Mouse (Mus musculus) erythroblast, embryonic 14.5 days (primary cell): ENCODE measurements around the gene St14. TPM values are rescaled to one million over a fixed set of nuclear protein-coding genes. Genes with fewer than 3 reads are reported as not detected.
"Not testable (repeated sequence)": the region's sequence is repeated elsewhere in the genome, so short reads cannot be mapped to it uniquely, and the experiment has no call there.

Experiments used
- H3K27me3 ChIP-seq: 2 replicates; pipeline ENCODE4 v1.6.1; 2012; ENCODE audit warnings: inconsistent platforms; ENCODE audit not compliant: control insufficient read depth
- H3K36me3 ChIP-seq: 2 replicates; pipeline ENCODE4 v1.6.1; 2012; ENCODE audit warnings: mild to moderate bottlenecking, inconsistent platforms; ENCODE audit not compliant: control insufficient read depth
- H3K4me1 ChIP-seq: 2 replicates; pipeline ENCODE4 v1.6.1; 2012; ENCODE audit warnings: inconsistent platforms; ENCODE audit not compliant: control insufficient read depth
- H3K4me3 ChIP-seq: replicated peaks from 2 replicates; pipeline ENCODE3; 2012; ENCODE audit warnings: moderate library complexity, mild to moderate bottlenecking, inconsistent platforms
- H3K9me3 ChIP-seq: 2 replicates; pipeline ENCODE4 v1.6.1; 2012; ENCODE audit warnings: low read length, inconsistent platforms, mixed read lengths; ENCODE audit not compliant: control insufficient read depth
- GATA1 ChIP-seq: IDR thresholded peaks from 2 replicates; pipeline ENCODE4 v1.6.1; 2012; ENCODE audit warnings: low read length, inconsistent platforms, mixed read lengths
- TAL1 ChIP-seq: IDR thresholded peaks from 3 replicates; pipeline ENCODE4 v1.6.1; 2012; ENCODE audit warnings: low read length, inconsistent platforms, mixed read lengths
- polyA plus RNA-seq: library from polyadenylated mRNA; stranded (reverse); fragments of >175 nt; gene quantifications from 2 replicates; pipeline ENCODE4 v1.2.3, GENCODE M21; 2012

St14 gene
- 0.01 and 0.07 TPM in 2 replicates for polyA plus RNA-seq

GRCm38 (mm10) chr9:31131205-31131968 is at the start of gene St14:
TSS of gene St14 (minus strand) at chr9:31131853.
- Histone ChIP-seq H3K4me3 (peak within 1 kb of the TSS; percentile 17), H3K4me1 (no peaks in the 10 kb centered on the region; the same call in 1 of the 2 replicates), H3K9me3 (peaks cover 3% of the 10 kb centered on the region; the same call in 1 of the 2 replicates), H3K27me3 (peaks cover 79% of the 10 kb centered on the region), H3K36me3 (no peaks in the 10 kb centered on the region)
- TF ChIP-seq TAL1 = no peak
- no peak for TF ChIP-seq GATA1

GRCm38 (mm10) chr9:31177692-31178091 is 46.0 kb upstream of the St14 start:
- H3K4me1 ChIP-seq = peaks cover 6% of the 10 kb centered on the region
- no peak overlapping the region for H3K4me3 ChIP-seq
- no peaks in the 10 kb centered on the region for H3K9me3 ChIP-seq
- TF ChIP-seq GATA1 (no peak), TAL1 (no peak)
- H3K27me3 ChIP-seq = no peaks in the 10 kb centered on the region
- H3K36me3 ChIP-seq = peaks cover 56% of the 10 kb centered on the region

GRCm38 (mm10) chr9:31176379-31177130 is 44.9 kb upstream of the St14 start:
- peaks cover under 1% of the 10 kb centered on the region; the same call in 1 of the 2 replicates for H3K4me1 ChIP-seq
- H3K36me3 ChIP-seq = peaks cover 66% of the 10 kb centered on the region
- H3K4me3 ChIP-seq = no peak overlapping the region
- no peaks in the 10 kb centered on the region for H3K27me3 ChIP-seq
- H3K9me3 ChIP-seq = no peaks in the 10 kb centered on the region
- TF ChIP-seq GATA1 (no peak), TAL1 (no peak)

- no peaks in the 10 kb centered on the region for H3K27me3 ChIP-seq
- peaks cover 72% of the 10 kb centered on the region for H3K36me3 ChIP-seq
- no peaks in the 10 kb centered on the region; the same call in 1 of the 2 replicates for H3K4me1 ChIP-seq
- no peaks in the 10 kb centered on the region for H3K9me3 ChIP-seq
- H3K4me3 ChIP-seq = no peak overlapping the region
- no peak for TF ChIP-seq GATA1
- TF ChIP-seq TAL1 = no peak
Measured at GRCm38 (mm10) chr9:31175978-31176377, 44.3 kb upstream of the St14 start.

- TF ChIP-seq TAL1 = no peak
- TF ChIP-seq GATA1 = no peak
- no peaks in the 10 kb centered on the region; the same call in 1 of the 2 replicates for H3K4me1 ChIP-seq
- no peaks in the 10 kb centered on the region for H3K9me3 ChIP-seq
- H3K4me3 ChIP-seq = no peak overlapping the region
- no peaks in the 10 kb centered on the region for H3K27me3 ChIP-seq
- peaks cover 78% of the 10 kb centered on the region for H3K36me3 ChIP-seq
Measured at GRCm38 (mm10) chr9:31175346-31175745, 43.7 kb upstream of the St14 start.

GRCm38 (mm10) chr9:31168356-31169093 is 36.9 kb upstream of the St14 start:
- Histone ChIP-seq H3K36me3 (peaks cover 93% of the 10 kb centered on the region), H3K27me3 (no peaks in the 10 kb centered on the region), H3K9me3 (no peaks in the 10 kb centered on the region), H3K4me1 (no peaks in the 10 kb centered on the region), H3K4me3 (no peak overlapping the region)
- no peak for TF ChIP-seq GATA1

- TF ChIP-seq GATA1 (no peak), TAL1 (no peak)
- Histone ChIP-seq H3K27me3 (no peaks in the 10 kb centered on the region), H3K36me3 (peaks cover 95% of the 10 kb centered on the region)
Measured at GRCm38 (mm10) chr9:31167305-31167704, 35.7 kb upstream of the St14 start.

GRCm38 (mm10) chr9:31165505-31165904 is 33.9 kb upstream of the St14 start:
- H3K4me1 ChIP-seq, H3K9me3 ChIP-seq, H3K4me3 ChIP-seq, H3K27me3 ChIP-seq: not testable (repeated sequence)
- H3K36me3 ChIP-seq = peaks cover 96% of the 10 kb centered on the region

More at GRCm38 (mm10) chr9:31167305-31167704, 35.7 kb upstream of the St14 start:
- H3K4me1 ChIP-seq = no peaks in the 10 kb centered on the region
- H3K9me3 ChIP-seq = no peaks in the 10 kb centered on the region
- H3K4me3 ChIP-seq = no peak overlapping the region

GRCm38 (mm10) chr9:31163327-31163726 is 31.7 kb upstream of the St14 start:
- H3K36me3 ChIP-seq = peaks cover 97% of the 10 kb centered on the region

More at GRCm38 (mm10) chr9:31163327-31163726, 31.7 kb upstream of the St14 start:
- no peak overlapping the region for H3K4me3 ChIP-seq
- no peaks in the 10 kb centered on the region for H3K9me3 ChIP-seq
- H3K27me3 ChIP-seq = no peaks in the 10 kb centered on the region
- TF ChIP-seq GATA1 (no peak), TAL1 (no peak)
- H3K4me1 ChIP-seq = no peaks in the 10 kb centered on the region
